Mouse (Mus musculus): ENCODE results near the gene Rbm4. TPM values are rescaled to one million over a fixed set of nuclear protein-coding genes. Genes with fewer than 3 reads are reported as not detected.

The Rbm4 gene
- polyA plus RNA-seq, 1 experiment from 2014 or later = 66.1 TPM

Other genes with a start within 250 kb of the Rbm4 start
- gene Lrfn4, start 178.2 kb downstream of the Rbm4 start, polyA plus RNA-seq (2015; fragmentation: Nextera tagmentation; extraction: Ambion mirVana) = 6.6 and 7.7 TPM in 2 replicates
- 79.8 and 80.5 TPM in 2 replicates for gene Rce1, start 168.3 kb downstream of the Rbm4 start, polyA plus RNA-seq (2015; fragmentation: Nextera tagmentation; extraction: Ambion mirVana)
- gene Gm960, start 95.2 kb downstream of the Rbm4 start, polyA plus RNA-seq (2015; fragmentation: Nextera tagmentation; extraction: Ambion mirVana) = 2.0 and 3.4 TPM in 2 replicates
- 2.7 and 2.9 TPM in 2 replicates for gene Sptbn2, start 82.7 kb downstream of the Rbm4 start, polyA plus RNA-seq (2015; fragmentation: Nextera tagmentation; extraction: Ambion mirVana)
- 75.2 and 75.5 TPM in 2 replicates for gene Rbm4b, start 37.4 kb downstream of the Rbm4 start, polyA plus RNA-seq (2015; fragmentation: Nextera tagmentation; extraction: Ambion mirVana)
- 38.2 and 40.3 TPM in 2 replicates for gene Gm21992, start 17.7 kb upstream of the Rbm4 start, polyA plus RNA-seq (2015; fragmentation: Nextera tagmentation; extraction: Ambion mirVana)
- 97.3 and 103 TPM in 2 replicates for gene Rbm14, start 17.7 kb upstream of the Rbm4 start, polyA plus RNA-seq (2015; fragmentation: Nextera tagmentation; extraction: Ambion mirVana)
- gene Ccs, start 45.4 kb upstream of the Rbm4 start, polyA plus RNA-seq (2015; fragmentation: Nextera tagmentation; extraction: Ambion mirVana) = 59.3 and 64.5 TPM in 2 replicates
- not detected in 2 replicates for gene Ccdc87, start 45.5 kb upstream of the Rbm4 start, polyA plus RNA-seq (2015; fragmentation: Nextera tagmentation; extraction: Ambion mirVana)
- gene Ctsf, start 61.2 kb upstream of the Rbm4 start, polyA plus RNA-seq (2015; fragmentation: Nextera tagmentation; extraction: Ambion mirVana) = 48.2 and 58.1 TPM in 2 replicates
- gene Actn3, start 84.0 kb upstream of the Rbm4 start, polyA plus RNA-seq (2015; fragmentation: Nextera tagmentation; extraction: Ambion mirVana) = 10.6 and 12.0 TPM in 2 replicates
- gene Zdhhc24, start 84.8 kb upstream of the Rbm4 start, polyA plus RNA-seq (2015; fragmentation: Nextera tagmentation; extraction: Ambion mirVana) = 10.8 and 12.0 TPM in 2 replicates
- 5.2 and 6.7 TPM in 2 replicates for gene Bbs1, start 112.7 kb upstream of the Rbm4 start, polyA plus RNA-seq (2015; fragmentation: Nextera tagmentation; extraction: Ambion mirVana)
- gene Dpp3, start 134.4 kb upstream of the Rbm4 start, polyA plus RNA-seq (2015; fragmentation: Nextera tagmentation; extraction: Ambion mirVana) = 96.4 and 108 TPM in 2 replicates
- 2.9 and 3.0 TPM in 2 replicates for gene Peli3, start 149.2 kb upstream of the Rbm4 start, polyA plus RNA-seq (2015; fragmentation: Nextera tagmentation; extraction: Ambion mirVana)
- 108 and 125 TPM in 2 replicates for gene Mrpl11, start 168.2 kb upstream of the Rbm4 start, polyA plus RNA-seq (2015; fragmentation: Nextera tagmentation; extraction: Ambion mirVana)
- gene Npas4, start 196.4 kb upstream of the Rbm4 start, polyA plus RNA-seq (2015; fragmentation: Nextera tagmentation; extraction: Ambion mirVana) = 0.18 TPM in 1 of 2 replicates, not detected in the other
- gene Slc29a2, start 230.0 kb upstream of the Rbm4 start, polyA plus RNA-seq (2015; fragmentation: Nextera tagmentation; extraction: Ambion mirVana) = 6.0 and 7.0 TPM in 2 replicates
- gene B4gat1, start 244.9 kb upstream of the Rbm4 start, polyA plus RNA-seq (2015; fragmentation: Nextera tagmentation; extraction: Ambion mirVana) = 51.0 and 51.7 TPM in 2 replicates
- 2.1 and 2.3 TPM in 2 replicates for gene AC124502.3, start 245.0 kb upstream of the Rbm4 start, polyA plus RNA-seq (2015; fragmentation: Nextera tagmentation; extraction: Ambion mirVana)
- gene Brms1, start 247.5 kb upstream of the Rbm4 start, polyA plus RNA-seq (2015; fragmentation: Nextera tagmentation; extraction: Ambion mirVana) = 44.0 and 51.6 TPM in 2 replicates